Mouse (Mus musculus) spleen, adult 18-20 months (tissue): ENCODE results near the gene Tas2r116.

Source experiments
- DNase-seq, 2 experiments: peaks; one replicate each; pipeline ENCODE4 v3.0.0; 2022; ENCODE audit warnings: mixed read lengths in 2 of 2

Tas2r116 gene

DNA sequence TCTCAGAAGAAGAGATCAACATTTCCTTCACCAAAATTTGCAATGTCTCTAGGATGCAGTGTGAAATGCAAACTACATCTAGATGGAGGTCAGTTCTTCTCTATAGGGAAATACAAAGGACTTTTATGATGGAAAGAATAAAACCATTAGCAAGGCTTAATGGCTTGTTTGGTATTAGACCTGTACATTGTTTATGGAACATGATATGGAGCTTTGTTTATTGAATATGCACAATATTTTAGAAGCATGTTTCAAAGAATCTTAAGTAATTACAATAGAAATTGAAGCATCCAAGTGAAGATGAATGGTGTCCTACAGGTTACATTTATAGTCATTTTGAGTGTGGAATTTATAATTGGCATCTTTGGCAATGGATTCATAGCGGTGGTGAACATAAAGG lies at the start of gene Tas2r116:
Gene Tas2r116 (plus strand): TSS at position 301 of the 400 bp plus-strand sequence.
- DNase-seq: no peak

DNA sequence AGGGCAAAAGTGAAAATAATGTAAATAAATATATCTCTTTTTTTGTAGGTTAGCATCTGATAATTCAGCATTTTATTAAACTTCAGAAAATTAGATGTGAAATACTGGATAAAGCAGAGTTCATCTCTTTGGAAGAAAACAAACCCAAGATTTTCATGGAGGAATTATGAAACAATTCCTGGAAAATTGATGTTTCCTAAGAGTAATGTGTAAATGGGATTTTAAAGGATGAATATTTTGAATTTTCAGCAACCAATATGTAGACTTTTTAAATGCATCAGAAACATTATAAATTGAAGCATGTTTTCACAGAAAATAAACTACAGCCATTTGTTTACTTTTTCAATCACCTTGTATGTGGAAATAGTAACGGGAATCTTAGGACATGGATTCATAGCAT lies 8.4 kb upstream of the Tas2r116 start, which contains the start of gene Tas2r123:
Gene Tas2r123 (plus strand): TSS at position 301 of the 400 bp plus-strand sequence.
- DNase-seq: no peak

DNA sequence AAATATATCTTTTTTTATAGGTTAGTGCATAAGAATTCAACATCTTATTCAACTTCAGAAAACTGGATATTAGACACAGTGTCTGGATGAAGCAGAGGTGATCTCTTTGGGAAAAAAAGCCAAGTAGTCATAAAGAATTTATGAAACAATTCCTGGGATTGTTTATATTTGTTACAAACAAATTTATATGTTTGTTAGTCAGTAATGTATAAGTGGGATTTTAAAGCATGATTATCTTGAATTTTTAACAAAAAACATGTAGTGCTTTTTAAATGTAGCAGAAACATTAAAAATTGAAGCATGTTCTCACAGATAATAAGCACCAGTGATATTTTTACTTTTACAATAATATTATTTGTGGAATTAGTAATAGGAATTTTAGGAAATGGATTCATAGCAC lies 12.5 kb downstream of the Tas2r116 start, which contains the start of gene Tas2r110:
Gene Tas2r110 (plus strand): TSS at position 301 of the 400 bp plus-strand sequence.
- DNase-seq: no peak

DNA sequence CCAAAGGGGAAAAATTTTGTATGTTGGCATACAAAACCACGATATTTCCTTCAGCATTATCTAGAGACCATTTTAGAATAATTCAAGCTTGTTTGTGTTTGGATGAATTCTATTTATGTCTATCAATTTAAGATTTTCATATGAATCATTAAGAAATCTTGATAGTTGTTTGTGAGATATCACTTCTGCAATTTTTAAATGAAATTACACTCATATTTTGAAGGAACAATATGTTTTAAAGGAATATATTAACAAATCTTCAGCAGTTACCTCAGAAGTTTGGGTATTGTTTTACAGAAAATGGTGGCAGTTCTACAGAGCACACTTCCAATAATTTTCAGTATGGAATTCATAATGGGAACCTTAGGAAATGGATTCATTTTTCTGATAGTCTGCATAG lies 37.5 kb downstream of the Tas2r116 start, which contains the start of gene Tas2r113:
Gene Tas2r113 (plus strand): TSS at position 301 of the 400 bp plus-strand sequence.
- DNase-seq: no peak
